Mouse (Mus musculus) embryonic facial prominence, embryonic 15.5 days (tissue): Measurements from ENCODE around the gene Wfdc17. TPM values are rescaled to one million over a fixed set of nuclear protein-coding genes. Genes with fewer than 3 reads are reported as not detected.

ENCODE experiments used
- ATAC-seq: fragments of 200-750 bp; cut with Nextera tagmentation; 2 replicates; pipeline ENCODE4 v1.8.0; 2017; ENCODE audit warnings: low read depth, moderate TSS enrichment; ENCODE audit not compliant: insufficient number of reproducible peaks, low FRiP score, low TSS enrichment
- H3K27ac ChIP-seq: fragments of 300-500 bp; sonication (generic); replicated peaks from 2 replicates; pipeline ENCODE4 v1.5.1; 2015; ENCODE audit warnings: mild to moderate bottlenecking, inconsistent platforms
- H3K27me3 ChIP-seq: fragments of 300-500 bp; sonication (generic); 2 replicates; pipeline ENCODE4 v1.6.1; 2015; ENCODE audit warnings: inconsistent platforms
- H3K36me3 ChIP-seq: fragments of 300-500 bp; sonication (generic); 2 replicates; pipeline ENCODE4 v1.6.1; 2015; ENCODE audit warnings: mild to moderate bottlenecking, inconsistent platforms
- H3K4me1 ChIP-seq: fragments of 300-500 bp; sonication (generic); 2 replicates; pipeline ENCODE4 v1.6.1; 2015; ENCODE audit warnings: inconsistent platforms
- H3K4me2 ChIP-seq: fragments of 300-500 bp; sonication (generic); replicated peaks from 2 replicates; pipeline ENCODE4 v1.6.1; 2015; ENCODE audit warnings: mild to moderate bottlenecking, inconsistent platforms
- H3K4me3 ChIP-seq: fragments of 300-500 bp; sonication (generic); replicated peaks from 2 replicates; pipeline ENCODE4 v1.5.1; 2015; ENCODE audit warnings: mild to moderate bottlenecking, inconsistent platforms
- H3K9ac ChIP-seq: fragments of 300-500 bp; sonication (generic); 2 replicates; pipeline ENCODE4 v1.6.1; 2015; ENCODE audit warnings: inconsistent platforms
- H3K9me3 ChIP-seq: fragments of 300-500 bp; sonication (generic); replicated peaks from 2 replicates; pipeline ENCODE4 v1.6.1; 2016; ENCODE audit warnings: inconsistent platforms
- WGBS: fragments of 180-500 bp; shearing (Covaris S2); methylation state at CpG from one replicate; pipeline ENCODE4 v1.1.7; 2015; 5-methylcytosine and 5-hydroxymethylcytosine counted together
- polyA plus RNA-seq: library from polyadenylated mRNA; unstranded; fragments of >200 nt; fragmentation: Nextera tagmentation; extraction: Ambion mirVana; gene quantifications from 2 replicates; pipeline ENCODE4 v1.2.1, GENCODE M21; 2015

Gene Wfdc17
- polyA plus RNA-seq = 3.2 and 3.3 TPM in 2 replicates

- H3K27me3 ChIP-seq = no peaks in the 10 kb centered on the region
- no peak within 1 kb of the TSS for H3K4me2 ChIP-seq
- no peaks in the 10 kb centered on the region for H3K36me3 ChIP-seq
- H3K9ac ChIP-seq = no peak within 1 kb of the TSS
- H3K4me1 ChIP-seq = no peaks in the 10 kb centered on the region
- H3K4me3 ChIP-seq = no peak within 1 kb of the TSS
- 57% methylated on average over 1 of the region's 1 CpGs for WGBS
- H3K9me3 ChIP-seq = no peaks in the 10 kb centered on the region
- ATAC-seq = no peak
- no peak within 1 kb of the TSS for H3K27ac ChIP-seq
These were observed at the start of gene Wfdc17 for GRCm38 (mm10) chr11:83703705-83704104. Gene Wfdc17, plus strand, starts transcription at chr11:83703991.

- Histone ChIP-seq H3K27me3 (no peaks in the 10 kb centered on the region), H3K36me3 (no peaks in the 10 kb centered on the region), H3K9me3 (no peaks in the 10 kb centered on the region), H3K27ac (no peak overlapping the region), H3K4me2 (no peak overlapping the region), H3K9ac (no peak overlapping the region), H3K4me3 (no peak overlapping the region), H3K4me1 (no peaks in the 10 kb centered on the region)
- WGBS = 84% methylated on average over 8 of the region's 8 CpGs
- ATAC-seq = no peak
These were observed 49.2 kb upstream of the Wfdc17 start for GRCm38 (mm10) chr11:83654606-83655005.

- no peaks in the 10 kb centered on the region for H3K27me3 ChIP-seq
- H3K4me1 ChIP-seq = no peaks in the 10 kb centered on the region
- H3K9me3 ChIP-seq = no peaks in the 10 kb centered on the region
- no peak overlapping the region for H3K4me3 ChIP-seq
- H3K9ac ChIP-seq = no peak overlapping the region
- 78% methylated on average over 3 of the region's 3 CpGs for WGBS
- H3K36me3 ChIP-seq = no peaks in the 10 kb centered on the region
- no peak overlapping the region for H3K27ac ChIP-seq
- ATAC-seq = no peak
- no peak overlapping the region for H3K4me2 ChIP-seq
These were observed 46.3 kb upstream of the Wfdc17 start for GRCm38 (mm10) chr11:83657508-83657907.

- WGBS = 62% methylated on average over 6 of the region's 6 CpGs
- ATAC-seq = no peak
- Histone ChIP-seq H3K9ac (no peak overlapping the region), H3K4me1 (no peaks in the 10 kb centered on the region), H3K27me3 (no peaks in the 10 kb centered on the region), H3K4me3 (no peak overlapping the region), H3K36me3 (no peaks in the 10 kb centered on the region), H3K27ac (no peak overlapping the region), H3K9me3 (no peaks in the 10 kb centered on the region), H3K4me2 (no peak overlapping the region)
These were observed 45.0 kb upstream of the Wfdc17 start for GRCm38 (mm10) chr11:83658797-83659196.

GRCm38 (mm10) chr11:83662204-83662603 lies 41.6 kb upstream of the Wfdc17 start, which contains the start of gene Ccl4:
Gene Ccl4, plus strand, starts transcription at chr11:83662584.
- Histone ChIP-seq H3K4me3 (no peak within 1 kb of the TSS), H3K9ac (no peak within 1 kb of the TSS), H3K4me2 (no peak within 1 kb of the TSS), H3K9me3 (no peaks in the 10 kb centered on the region), H3K27ac (no peak within 1 kb of the TSS), H3K4me1 (no peaks in the 10 kb centered on the region), H3K36me3 (no peaks in the 10 kb centered on the region), H3K27me3 (no peaks in the 10 kb centered on the region)
- 77% methylated on average over 6 of the region's 6 CpGs for WGBS
- no peak for ATAC-seq

GRCm38 (mm10) chr11:83663532-83663931 lies 40.3 kb upstream of the Wfdc17 start:
- Histone ChIP-seq H3K9me3 (no peaks in the 10 kb centered on the region), H3K36me3 (no peaks in the 10 kb centered on the region), H3K4me3 (no peak overlapping the region), H3K9ac (no peak overlapping the region), H3K27me3 (no peaks in the 10 kb centered on the region), H3K4me2 (no peak overlapping the region), H3K4me1 (no peaks in the 10 kb centered on the region), H3K27ac (no peak overlapping the region)
- 84% methylated on average over 5 of the region's 5 CpGs for WGBS
- no peak for ATAC-seq

DNA sequence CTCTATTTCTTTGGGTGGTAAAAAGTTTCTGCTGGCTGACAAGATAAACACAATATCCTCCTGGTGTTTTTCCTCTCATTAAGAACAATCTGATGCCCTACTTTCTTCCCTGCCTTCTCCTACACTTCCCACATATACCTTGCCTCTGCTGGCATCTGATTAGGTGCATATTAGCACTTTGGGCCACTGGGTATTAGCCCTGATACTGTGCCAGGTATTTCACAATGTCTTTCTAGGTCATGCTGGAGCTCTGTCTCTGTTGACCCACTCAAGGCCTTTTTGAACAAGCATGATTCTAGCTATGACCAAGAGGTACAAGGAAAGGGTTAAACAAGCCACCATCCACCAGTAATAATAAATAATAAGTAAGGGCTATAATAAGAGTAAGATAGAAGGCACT lies 32.0 kb upstream of the Wfdc17 start:
- H3K4me3 ChIP-seq = no peak overlapping the region
- no peak overlapping the region for H3K27ac ChIP-seq
- no peak for ATAC-seq

GRCm38 (mm10) chr11:83675665-83676064 lies 28.1 kb upstream of the Wfdc17 start:
- no peak for ATAC-seq
- Histone ChIP-seq H3K9me3 (no peaks in the 10 kb centered on the region), H3K36me3 (no peaks in the 10 kb centered on the region), H3K4me1 (no peaks in the 10 kb centered on the region), H3K27ac (no peak overlapping the region), H3K9ac (no peak overlapping the region), H3K27me3 (no peaks in the 10 kb centered on the region), H3K4me3 (no peak overlapping the region), H3K4me2 (no peak overlapping the region)
- WGBS = 84% methylated on average over 1 of the region's 1 CpGs

More for the DNA sequence above, 32.0 kb upstream of the Wfdc17 start:
- no peaks in the 10 kb centered on the region for H3K4me1 ChIP-seq
- H3K9me3 ChIP-seq = no peaks in the 10 kb centered on the region
- no peak overlapping the region for H3K9ac ChIP-seq
- H3K27me3 ChIP-seq = no peaks in the 10 kb centered on the region
- H3K4me2 ChIP-seq = no peak overlapping the region
- H3K36me3 ChIP-seq = no peaks in the 10 kb centered on the region

DNA sequence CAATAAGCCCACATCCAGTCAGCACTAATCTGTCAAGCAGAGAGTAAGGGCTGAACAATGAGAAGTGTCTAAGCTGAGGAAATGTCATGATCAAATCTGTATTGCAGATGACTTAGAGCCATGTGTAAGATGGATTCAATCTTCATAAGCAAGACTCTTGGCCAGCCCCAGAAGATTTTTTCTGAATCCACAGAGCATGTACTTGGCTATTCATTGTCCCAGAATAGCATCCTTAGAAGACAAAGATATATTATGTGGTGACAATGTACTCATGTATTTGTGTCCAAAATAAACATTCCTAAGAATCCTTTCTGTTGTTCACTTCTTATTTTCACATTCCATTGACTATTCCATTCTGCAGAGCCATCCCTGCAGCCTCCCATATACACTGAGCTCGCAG lies 13.9 kb upstream of the Wfdc17 start:
- H3K4me2 ChIP-seq = no peak overlapping the region
- no peak overlapping the region for H3K4me3 ChIP-seq
- H3K9me3 ChIP-seq = no peaks in the 10 kb centered on the region
- no peak overlapping the region for H3K27ac ChIP-seq
- H3K27me3 ChIP-seq = no peaks in the 10 kb centered on the region
- ATAC-seq = no peak
- H3K4me1 ChIP-seq = no peaks in the 10 kb centered on the region
- no peak overlapping the region for H3K9ac ChIP-seq
- WGBS = 81% methylated on average over 1 of the region's 1 CpGs
- H3K36me3 ChIP-seq = no peaks in the 10 kb centered on the region

- ATAC-seq = no peak
These were observed 11.8 kb upstream of the Wfdc17 start for GRCm38 (mm10) chr11:83692008-83692407.

DNA sequence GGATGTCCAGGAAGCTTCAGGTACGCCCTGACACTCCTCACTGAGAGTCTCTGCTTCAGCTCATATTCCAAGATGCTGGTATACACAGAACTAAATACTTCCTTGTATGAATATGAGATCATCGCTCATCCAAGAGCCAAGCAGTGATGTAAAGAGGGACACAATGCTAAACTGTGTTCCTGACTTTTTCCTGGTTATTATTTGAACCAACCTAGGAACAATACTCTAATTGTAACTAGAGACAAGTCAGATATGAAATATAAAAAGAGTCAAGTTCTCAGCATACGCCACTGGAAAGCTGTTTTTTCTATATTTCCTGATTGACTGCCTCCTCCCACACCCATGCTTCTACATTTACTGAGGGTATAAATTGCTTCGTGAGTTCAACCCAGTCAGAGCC lies 4.9 kb downstream of the Wfdc17 start, which contains the start of gene Wfdc18:
Gene Wfdc18 (plus strand): TSS at position 301 of the 400 bp plus-strand sequence.
- ATAC-seq = no peak
- H3K27me3 ChIP-seq = no peaks in the 10 kb centered on the region
- no peak within 1 kb of the TSS for H3K9ac ChIP-seq
- H3K4me3 ChIP-seq = no peak within 1 kb of the TSS
- H3K27ac ChIP-seq = no peak within 1 kb of the TSS
- no peak within 1 kb of the TSS for H3K4me2 ChIP-seq
- no peaks in the 10 kb centered on the region for H3K9me3 ChIP-seq
- H3K4me1 ChIP-seq = no peaks in the 10 kb centered on the region
- no peaks in the 10 kb centered on the region for H3K36me3 ChIP-seq
- 70% methylated on average over 4 of the region's 4 CpGs for WGBS

More at GRCm38 (mm10) chr11:83692008-83692407, 11.8 kb upstream of the Wfdc17 start:
- Histone ChIP-seq H3K27ac (no peak overlapping the region), H3K9me3 (no peaks in the 10 kb centered on the region), H3K4me2 (no peak overlapping the region), H3K4me3 (no peak overlapping the region), H3K9ac (no peak overlapping the region), H3K4me1 (no peaks in the 10 kb centered on the region), H3K36me3 (no peaks in the 10 kb centered on the region), H3K27me3 (no peaks in the 10 kb centered on the region)
- 67% methylated on average over 1 of the region's 1 CpGs for WGBS

DNA sequence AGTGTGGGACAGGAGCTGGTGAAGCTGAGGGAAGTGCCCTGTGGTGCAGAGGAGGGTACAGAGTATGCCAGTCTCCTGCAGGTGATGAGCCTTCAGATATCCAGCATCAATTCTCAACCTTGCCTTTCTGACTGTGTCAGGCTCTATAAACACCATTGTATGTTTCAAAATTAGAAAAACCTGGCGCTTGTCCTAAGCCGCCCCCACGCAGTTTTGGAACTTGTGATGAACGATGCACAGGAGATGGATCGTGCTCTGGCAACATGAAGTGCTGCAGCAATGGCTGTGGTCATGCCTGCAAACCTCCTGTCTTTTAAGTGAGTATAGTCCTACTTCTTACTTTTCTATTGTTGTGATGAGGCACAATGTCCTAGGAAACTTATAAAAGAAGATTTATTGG lies 5.9 kb downstream of the Wfdc17 start:
- Histone ChIP-seq H3K9ac (no peak overlapping the region), H3K27me3 (no peaks in the 10 kb centered on the region), H3K36me3 (no peaks in the 10 kb centered on the region), H3K4me1 (no peaks in the 10 kb centered on the region), H3K4me2 (no peak overlapping the region), H3K9me3 (no peaks in the 10 kb centered on the region), H3K27ac (no peak overlapping the region), H3K4me3 (no peak overlapping the region)
- ATAC-seq = no peak
- 80% methylated on average over 5 of the region's 5 CpGs for WGBS
